Mouse (Mus musculus): Measurements from ENCODE around the gene Pon1. TPM values are rescaled to one million over a fixed set of nuclear protein-coding genes. Genes with fewer than 3 reads are reported as not detected.

Gene Pon1
- not detected for polyA plus RNA-seq (2017; shearing (Covaris generic))

DNA sequence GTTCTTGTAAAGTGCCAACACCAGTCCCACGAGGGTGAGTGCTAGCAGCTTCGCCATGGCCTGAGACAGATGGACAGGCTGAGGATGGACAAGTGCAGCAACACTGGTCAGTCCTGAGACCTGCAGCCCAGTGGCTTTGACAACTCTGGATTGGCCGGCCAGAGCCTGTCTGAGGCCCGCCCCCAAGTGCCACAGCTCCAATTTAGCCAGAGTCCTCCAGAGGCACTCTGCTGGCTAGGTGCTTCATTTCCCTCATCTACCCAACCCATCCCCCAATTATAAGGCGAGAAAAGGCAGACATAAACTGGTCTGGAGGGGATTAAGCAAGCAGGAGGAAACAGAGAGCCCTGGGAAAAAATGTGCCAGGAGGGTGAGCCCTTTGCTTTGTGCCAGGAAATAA is at the start of gene Pon1:
Pon1 (minus strand) TSS at position 254 of the 400 bp plus-strand sequence.

Other genes with a start within 250 kb of the Pon1 start
- gene Pon3, start 62.3 kb upstream of the Pon1 start, polyA plus RNA-seq (2017; shearing (Covaris generic)) = 18.3 TPM
- 105 TPM for gene Pon2, start 104.5 kb upstream of the Pon1 start, polyA plus RNA-seq (2017; shearing (Covaris generic))
- not detected for gene Asb4, start 189.4 kb upstream of the Pon1 start, polyA plus RNA-seq (2017; shearing (Covaris generic))